Mouse (Mus musculus) hematopoietic multipotent progenitor cell, adult 10-12 weeks (in vitro differentiated cells): ENCODE measurements around the gene Ldb2. TPM values are rescaled to one million over a fixed set of nuclear protein-coding genes. Genes with fewer than 3 reads are reported as not detected.

Experiments
- polyA plus RNA-seq: library from polyadenylated mRNA; stranded (reverse); fragments of >175 nt; gene quantifications from 2 replicates; pipeline ENCODE4 v1.2.3, GENCODE M21; 2012; ENCODE audit warnings: low replicate concordance

The Ldb2 gene
- polyA plus RNA-seq, result 0.30 TPM in 1 of 2 replicates, not detected in the other

DNA sequence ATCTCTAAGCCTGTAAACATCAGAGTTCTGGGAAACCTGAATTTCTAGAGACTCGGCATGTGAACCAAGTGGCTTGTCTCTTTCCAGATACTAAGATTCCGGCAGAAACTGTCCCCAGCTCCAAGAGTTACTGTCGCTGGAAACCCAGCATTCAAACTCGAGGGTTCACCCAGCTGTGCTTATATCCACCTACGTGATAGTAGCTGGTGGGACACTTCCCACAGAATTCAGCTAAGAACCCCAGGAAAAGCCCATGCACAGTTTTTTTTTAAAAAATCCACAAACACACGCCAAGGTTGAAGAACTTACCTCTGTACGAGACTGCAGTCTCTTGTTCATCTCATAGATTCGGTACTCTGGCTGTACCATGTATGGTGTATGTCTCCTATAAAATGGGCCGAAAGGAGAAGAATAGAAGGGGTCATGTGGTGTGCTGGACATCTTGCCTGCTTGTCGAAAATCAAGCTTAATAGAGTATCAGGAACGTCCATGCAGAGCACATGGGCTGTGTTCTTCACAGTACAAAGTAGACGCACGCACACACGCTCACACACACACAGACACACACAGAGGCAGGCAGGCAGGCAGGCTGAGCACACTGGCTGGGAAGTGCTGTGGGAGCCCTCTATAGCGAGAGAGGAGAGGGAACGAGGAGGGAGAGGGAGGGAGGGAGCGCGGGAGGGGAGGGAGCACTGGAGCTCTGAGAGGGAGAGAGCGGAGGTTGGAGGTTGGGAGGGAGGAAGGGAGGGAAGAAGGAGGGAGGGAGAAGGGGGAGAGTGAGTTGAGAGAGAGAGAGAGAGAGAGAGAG is at the start of gene Ldb2:
TSS of gene Ldb2 (minus strand) at position 628 of the 808 bp plus-strand sequence.

